Mouse (Mus musculus) heart, embryonic 16.5 days (tissue): ENCODE results near the gene Olfr824. TPM values are rescaled to one million over a fixed set of nuclear protein-coding genes. Genes with fewer than 3 reads are reported as not detected.

Experiments used
- ATAC-seq: fragments of 200-750 bp; cut with Nextera tagmentation; replicated peaks from 2 replicates; pipeline ENCODE4 v1.8.0; 2017; ENCODE audit warnings: moderate number of reproducible peaks; ENCODE audit not compliant: insufficient read depth, low FRiP score; ENCODE audit errors: extremely low read depth
- H3K27ac ChIP-seq: fragments of 300-500 bp; sonication (generic); 2 replicates; pipeline ENCODE4 v1.5.1; 2014; ENCODE audit warnings: mild to moderate bottlenecking, low read length, control low read depth, moderate library complexity
- H3K27me3 ChIP-seq: fragments of 300-500 bp; sonication (generic); 2 replicates; pipeline ENCODE4 v1.6.1; 2014; ENCODE audit warnings: low read length, mixed read lengths; ENCODE audit not compliant: control insufficient read depth, insufficient read depth
- H3K36me3 ChIP-seq: fragments of 300-500 bp; sonication (generic); 2 replicates; pipeline ENCODE4 v1.6.1; 2014; ENCODE audit not compliant: control insufficient read depth, insufficient read depth
- H3K4me1 ChIP-seq: fragments of 300-500 bp; sonication (generic); 2 replicates; pipeline ENCODE4 v1.6.1; 2014; ENCODE audit warnings: low read length, mixed read lengths; ENCODE audit not compliant: control insufficient read depth, insufficient read depth
- H3K4me2 ChIP-seq: fragments of 300-500 bp; sonication (generic); 2 replicates; pipeline ENCODE4 v1.6.1; 2014; ENCODE audit warnings: low read depth, mild to moderate bottlenecking, control low read depth, low read length
- H3K4me3 ChIP-seq: fragments of 300-500 bp; sonication (generic); 2 replicates; pipeline ENCODE4 v1.5.1; 2014; ENCODE audit warnings: mild to moderate bottlenecking, control low read depth, low read length
- H3K9ac ChIP-seq: fragments of 300-500 bp; sonication (generic); 2 replicates; pipeline ENCODE4 v1.6.1; 2014; ENCODE audit warnings: low read length, control low read depth
- H3K9me3 ChIP-seq: fragments of 300-500 bp; sonication (generic); replicated peaks from 2 replicates; pipeline ENCODE4 v1.6.1; 2016; ENCODE audit warnings: low read length; ENCODE audit not compliant: control insufficient read depth
- WGBS: fragments of 180-500 bp; shearing (Covaris S2); extraction: QIAGEN DNeasy Blood & Tissue Kit; methylation state at CpG from one replicate; pipeline ENCODE4 v1.1.7; 2014; 5-methylcytosine and 5-hydroxymethylcytosine counted together
- polyA plus RNA-seq: library from polyadenylated mRNA; unstranded; fragments of >200 nt; fragmentation: Nextera tagmentation; extraction: Ambion mirVana; gene quantifications from 2 replicates; pipeline ENCODE4 v1.2.1, GENCODE M21; 2015

The Olfr824 gene
- polyA plus RNA-seq, 1 experiment from 2014 or later: not detected

GRCm38 (mm10) chr10:130092838-130093440 is 36.9 kb downstream of the Olfr824 start:
- no peaks in the 10 kb centered on the region for H3K4me1 ChIP-seq
- H3K4me3 ChIP-seq: no peak overlapping the region
- H3K4me2 ChIP-seq: no peak overlapping the region
- H3K27ac ChIP-seq: no peak overlapping the region
- H3K9me3 ChIP-seq: no peaks in the 10 kb centered on the region
- WGBS: 11% methylated on average over 5 of the region's 5 CpGs
- no peak overlapping the region for H3K9ac ChIP-seq
- no peaks in the 10 kb centered on the region for H3K27me3 ChIP-seq
- H3K36me3 ChIP-seq: no peaks in the 10 kb centered on the region
- no peak for ATAC-seq

Other genes starting within 250 kb of the Olfr824 start
- not detected in 2 replicates for gene Olfr815, start 224.1 kb downstream of the Olfr824 start, polyA plus RNA-seq
- gene Olfr816, start 214.4 kb downstream of the Olfr824 start, polyA plus RNA-seq: not detected in 2 replicates
- not detected in 2 replicates for gene Olfr818, start 180.9 kb downstream of the Olfr824 start, polyA plus RNA-seq
- not detected in 2 replicates for gene Olfr819, start 162.7 kb downstream of the Olfr824 start, polyA plus RNA-seq
- gene Olfr247, start 153.9 kb downstream of the Olfr824 start, polyA plus RNA-seq: not detected in 2 replicates
- gene Gm10310, start 144.9 kb downstream of the Olfr824 start, polyA plus RNA-seq: not detected in 2 replicates
- gene Olfr820, start 117.4 kb downstream of the Olfr824 start, polyA plus RNA-seq: not detected in 2 replicates
- gene Olfr821, start 99.7 kb downstream of the Olfr824 start, polyA plus RNA-seq: not detected in 2 replicates
- not detected in 2 replicates for gene Olfr822, start 58.8 kb downstream of the Olfr824 start, polyA plus RNA-seq
- gene Olfr823, start 14.6 kb downstream of the Olfr824 start, polyA plus RNA-seq: not detected in 2 replicates
- not detected in 2 replicates for gene Olfr825, start 36.8 kb upstream of the Olfr824 start, polyA plus RNA-seq
- not detected in 2 replicates for gene Olfr826, start 54.2 kb upstream of the Olfr824 start, polyA plus RNA-seq
- not detected in 2 replicates for gene Olfr827, start 84.4 kb upstream of the Olfr824 start, polyA plus RNA-seq
- not detected in 2 replicates for gene Neurod4, start 150.2 kb upstream of the Olfr824 start, polyA plus RNA-seq
- gene Tespa1, start 192.9 kb upstream of the Olfr824 start, polyA plus RNA-seq: 2.7 and 8.1 TPM in 2 replicates